Mouse (Mus musculus) cortical plate, adult 2 months (tissue): Measurements from ENCODE around the gene Timp3.

Source experiments
- CTCF ChIP-seq: fragments of 200-500 bp; IDR thresholded peaks from 2 replicates; pipeline ENCODE4 v1.5.1; 2011; ENCODE audit warnings: mild to moderate bottlenecking, control low read depth, low read length; ENCODE audit not compliant: insufficient read depth; ENCODE audit errors: extremely low read depth
- POLR2A ChIP-seq: fragments of 200-500 bp; IDR thresholded peaks from 2 replicates; pipeline ENCODE4 v1.6.1; 2011; ENCODE audit warnings: mild to moderate bottlenecking, low read length, control low read depth; ENCODE audit not compliant: insufficient read depth; ENCODE audit errors: extremely low read depth

DNA sequence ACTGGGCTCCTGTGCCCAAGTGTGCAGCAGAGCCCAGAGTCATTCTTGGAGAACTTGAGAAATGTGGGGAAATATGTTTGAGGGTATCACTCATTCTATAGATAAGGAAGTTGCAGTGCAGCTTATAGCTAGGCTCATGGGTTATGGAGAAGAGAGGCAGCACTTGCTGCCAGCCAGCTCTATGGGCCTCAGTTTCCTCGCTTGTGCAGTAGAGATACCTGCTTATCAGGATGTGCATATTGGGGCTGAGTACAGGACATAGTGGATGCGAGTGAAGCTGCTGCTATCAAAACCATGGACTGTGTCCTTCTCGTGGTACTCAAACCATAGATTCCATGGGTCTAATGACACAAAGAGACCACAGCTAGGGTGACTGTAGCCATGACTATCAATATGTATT is 52.3 kb downstream of the Timp3 start:
- TF ChIP-seq CTCF (no peak), POLR2A (no peak)
